Mouse (Mus musculus): ENCODE measurements around the gene Lrmda. TPM values are rescaled to one million over a fixed set of nuclear protein-coding genes. Genes with fewer than 3 reads are reported as not detected.
A peak's percentile ranks its signal among the peaks of the same experiment; 100 is the strongest.

Lrmda gene
- polyA plus RNA-seq, 1 experiment from 2014 or later, result 0.25 TPM

DNA sequence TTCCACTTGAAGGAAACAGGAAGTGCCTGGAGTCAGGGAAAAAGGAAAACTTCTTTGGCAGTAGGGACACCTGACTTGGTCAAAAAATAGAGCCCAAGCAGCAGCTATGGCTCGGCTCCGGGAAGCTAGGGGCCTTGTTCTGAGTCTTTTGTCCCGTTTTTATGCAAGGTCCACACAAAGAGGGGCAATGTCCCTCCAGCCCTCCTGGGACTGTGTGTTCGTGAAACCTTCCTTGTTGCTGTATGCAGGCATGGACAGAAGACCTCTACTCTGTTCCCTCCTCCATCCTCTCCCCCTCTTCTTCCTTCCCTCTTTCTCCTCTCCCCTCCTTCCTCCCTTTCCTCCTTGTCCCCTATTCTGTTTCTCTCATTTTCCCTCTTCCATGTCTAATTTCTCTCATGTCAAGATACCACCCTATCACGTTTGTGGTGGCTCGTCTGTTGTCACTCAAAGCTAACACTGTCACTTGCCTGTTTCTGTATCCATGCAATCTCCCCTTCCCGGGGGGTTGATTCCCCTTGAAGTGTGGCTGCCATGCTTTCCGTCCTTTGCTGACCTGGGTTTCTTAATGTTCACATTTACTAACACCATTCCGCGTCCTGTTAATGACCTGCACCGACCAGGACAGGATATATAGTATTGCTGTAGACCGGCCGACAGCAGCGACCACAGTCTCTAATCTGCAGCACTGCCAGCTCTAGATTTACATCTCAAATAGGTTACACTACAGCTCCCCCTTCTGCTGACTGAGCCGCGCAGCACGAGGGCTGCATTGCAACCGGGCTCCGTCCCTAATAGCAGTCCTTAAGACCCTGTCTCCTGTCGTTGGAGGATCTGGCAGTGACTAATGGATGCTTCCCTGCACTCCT lies 788.4 kb downstream of the Lrmda start:
- Histone ChIP-seq H3K27me3 (no peaks in the 10 kb centered on the region), H3K27ac (no peak overlapping the region), H3K4me2 (peak overlapping the region; percentile 34; the same call in 1 of the 2 replicates), H3K4me1 (replicated peaks) (no peaks in the 10 kb centered on the region), H3K9me3 (replicated peaks) (no peaks in the 10 kb centered on the region), H3K36me3 (no peaks in the 10 kb centered on the region), H3K9ac (no peak overlapping the region), H3K4me3 (replicated peaks) (no peak overlapping the region)
- ATAC-seq (ENCODE audit: low read depth), result no peak; the same call in 1 of the 2 replicates
- WGBS (ENCODE audit: insufficient replicate concordance), result 3% methylated on average over 20 of the region's 20 CpGs
- DNase-seq, result peak; percentile 3

DNA sequence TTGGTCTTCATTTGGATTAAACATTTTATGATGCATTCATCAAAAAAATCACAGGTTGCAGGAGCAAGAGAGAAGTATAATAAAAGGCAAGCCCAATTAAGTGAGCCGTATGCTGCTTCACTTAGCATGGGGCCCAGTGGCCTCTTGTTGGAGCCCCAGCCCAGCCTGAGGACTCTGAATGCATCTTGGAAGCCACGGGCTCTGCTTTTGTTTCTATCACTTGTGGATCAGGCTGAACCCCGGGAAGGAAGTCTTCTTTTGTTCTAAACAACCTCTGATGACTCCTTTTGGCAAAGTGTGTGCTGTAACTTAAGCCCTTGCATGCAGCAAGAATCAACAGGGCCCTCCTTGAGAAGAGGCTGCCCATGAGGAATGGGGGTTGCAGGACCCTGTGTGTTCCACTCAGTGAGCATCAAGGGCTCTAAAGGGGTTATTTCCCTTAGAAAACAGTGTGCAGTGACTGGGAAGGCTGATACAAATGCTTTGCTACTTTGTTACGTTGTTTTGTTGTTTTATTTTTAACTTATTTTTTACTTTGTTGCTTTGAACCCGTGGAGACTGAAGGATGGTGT lies 789.2 kb downstream of the Lrmda start:
- Histone ChIP-seq H3K9me3 (replicated peaks) (no peaks in the 10 kb centered on the region), H3K4me1 (replicated peaks) (0 out of 2 replicates have a peak, but pooled peaks cover 2% of the 10 kb centered on the region), H3K27ac (no peak overlapping the region), H3K27me3 (no peaks in the 10 kb centered on the region), H3K4me3 (replicated peaks) (no peak overlapping the region), H3K4me2 (no peak overlapping the region), H3K9ac (no peak overlapping the region), H3K36me3 (no peaks in the 10 kb centered on the region)
- DNase-seq (no peak), ATAC-seq (ENCODE audit: low read depth) (no peak)
- WGBS (ENCODE audit: insufficient replicate concordance), result 39% methylated on average over 5 of the region's 5 CpGs

DNA sequence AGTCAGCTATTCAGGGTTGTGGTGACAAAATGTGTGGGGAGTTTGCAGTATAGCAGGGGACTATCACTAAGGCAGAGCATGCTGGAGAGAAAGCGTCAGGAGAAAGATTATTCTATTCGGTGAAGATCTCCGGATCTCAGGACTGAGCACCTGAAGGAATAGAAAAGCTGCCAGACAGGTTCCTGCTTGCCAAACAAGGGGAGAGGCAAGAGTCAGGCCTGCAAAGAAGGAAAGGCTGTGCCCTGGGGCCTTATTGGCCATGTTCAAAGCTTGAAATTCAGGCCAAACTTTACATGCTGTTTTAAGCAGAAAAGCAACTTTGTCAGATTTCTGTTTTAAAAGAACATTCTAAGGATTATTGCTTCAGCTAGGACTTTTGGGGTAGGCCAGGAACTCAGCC lies 789.7 kb downstream of the Lrmda start:
- H3K27ac ChIP-seq, result no peak overlapping the region
- no peak for ATAC-seq (ENCODE audit: low read depth)
- 0 out of 2 replicates have a peak, but pooled peaks cover 2% of the 10 kb centered on the region for H3K4me1 ChIP-seq (replicated peaks)
- no peaks in the 10 kb centered on the region for H3K36me3 ChIP-seq
- no peaks in the 10 kb centered on the region for H3K9me3 ChIP-seq (replicated peaks)
- no peak overlapping the region for H3K4me2 ChIP-seq
- 67% methylated on average over 3 of the region's 3 CpGs for WGBS (ENCODE audit: insufficient replicate concordance)
- H3K4me3 ChIP-seq (replicated peaks), result no peak overlapping the region
- H3K27me3 ChIP-seq, result no peaks in the 10 kb centered on the region
- no peak overlapping the region for H3K9ac ChIP-seq
- no peak for DNase-seq

DNA sequence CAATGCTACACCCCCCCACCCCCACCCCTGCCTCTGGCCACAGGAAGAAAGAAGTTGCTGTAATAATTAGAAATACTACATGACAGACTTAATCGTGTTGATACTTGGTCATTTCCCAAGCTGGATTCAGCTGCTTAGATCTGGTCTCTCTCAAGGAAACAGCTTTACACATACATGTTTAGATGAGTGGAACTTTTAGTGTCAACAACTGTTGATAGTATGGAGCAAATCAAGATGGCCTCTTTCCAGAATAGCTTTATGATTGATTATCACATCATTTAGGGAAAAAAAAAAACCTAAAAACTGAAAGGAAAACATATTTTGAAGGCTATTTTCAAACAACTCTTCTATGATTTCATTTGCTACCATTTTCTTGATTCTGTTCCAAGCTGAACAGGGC lies 791.0 kb downstream of the Lrmda start:
- H3K4me1 ChIP-seq (replicated peaks), result 0 out of 2 replicates have a peak, but pooled peaks cover 2% of the 10 kb centered on the region
- no peaks in the 10 kb centered on the region for H3K9me3 ChIP-seq (replicated peaks)
- no peaks in the 10 kb centered on the region for H3K36me3 ChIP-seq
- H3K4me2 ChIP-seq, result no peak overlapping the region
- WGBS (ENCODE audit: insufficient replicate concordance), result 20% methylated on average over 1 of the region's 1 CpGs
- ATAC-seq (ENCODE audit: low read depth), result no peak
- no peaks in the 10 kb centered on the region for H3K27me3 ChIP-seq
- H3K9ac ChIP-seq, result no peak overlapping the region
- H3K4me3 ChIP-seq (replicated peaks), result no peak overlapping the region
- no peak for DNase-seq
- no peak overlapping the region for H3K27ac ChIP-seq

DNA sequence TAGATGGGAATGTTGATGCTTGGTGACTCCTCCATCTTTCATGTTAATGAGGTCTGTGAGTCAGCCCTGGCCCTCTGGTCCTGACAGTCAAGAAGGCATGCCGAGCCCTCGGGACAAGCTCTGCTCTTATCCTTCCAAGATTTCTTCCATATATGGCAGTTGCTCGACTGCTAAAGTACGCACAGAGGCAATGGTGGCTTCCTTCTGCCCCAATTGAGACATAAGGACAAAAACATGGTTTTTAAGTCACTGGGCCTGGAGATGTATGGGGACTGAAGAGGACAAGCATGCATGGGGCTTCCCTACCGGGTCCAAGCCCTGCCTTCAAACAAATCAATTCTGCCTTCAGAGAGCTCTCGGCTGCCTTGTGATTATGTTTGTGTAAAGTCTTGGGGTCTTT lies 793.3 kb downstream of the Lrmda start:
- ATAC-seq (ENCODE audit: low read depth), result no peak

DNA sequence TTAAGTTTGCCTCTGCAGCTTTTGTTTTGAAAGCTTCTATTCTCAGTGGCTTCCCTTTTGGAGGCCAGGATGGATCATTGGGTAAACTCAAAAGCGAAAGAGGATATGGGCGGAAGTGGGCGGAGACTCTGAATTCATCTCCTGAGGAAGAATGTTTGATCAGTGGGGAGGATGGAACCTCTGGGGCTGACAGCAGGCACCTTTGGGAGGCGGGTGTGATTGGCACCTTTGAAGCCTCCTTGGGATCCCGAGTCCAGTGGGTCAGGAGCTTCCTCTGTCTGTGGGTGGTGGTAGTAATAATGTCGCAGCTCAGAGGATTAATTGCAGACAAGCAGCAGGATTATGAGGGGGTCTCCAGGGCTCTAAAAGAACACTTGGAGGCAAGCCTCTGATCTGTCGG lies 793.9 kb downstream of the Lrmda start:
- H3K27ac ChIP-seq, result no peak overlapping the region
- no peak overlapping the region for H3K9ac ChIP-seq
- ATAC-seq (ENCODE audit: low read depth), result no peak
- H3K27me3 ChIP-seq, result no peaks in the 10 kb centered on the region
- no peaks in the 10 kb centered on the region for H3K9me3 ChIP-seq (replicated peaks)
- H3K36me3 ChIP-seq, result no peaks in the 10 kb centered on the region
- WGBS (ENCODE audit: insufficient replicate concordance), result 21% methylated on average over 7 of the region's 7 CpGs
- H3K4me3 ChIP-seq (replicated peaks), result no peak overlapping the region
- no peak overlapping the region for H3K4me2 ChIP-seq
- no peak for DNase-seq
- H3K4me1 ChIP-seq (replicated peaks), result 0 out of 2 replicates have a peak, but pooled peaks cover 2% of the 10 kb centered on the region

More for the DNA sequence above, 793.3 kb downstream of the Lrmda start:
- no peak overlapping the region for H3K4me3 ChIP-seq (replicated peaks)
- H3K36me3 ChIP-seq, result no peaks in the 10 kb centered on the region
- H3K4me2 ChIP-seq, result no peak overlapping the region
- H3K27me3 ChIP-seq, result no peaks in the 10 kb centered on the region
- 63% methylated on average over 6 of the region's 6 CpGs for whole genome bisulfite sequencing (ENCODE audit: insufficient replicate concordance)
- H3K4me1 ChIP-seq (replicated peaks), result 0 out of 2 replicates have a peak, but pooled peaks cover 2% of the 10 kb centered on the region
- H3K27ac ChIP-seq, result no peak overlapping the region
- H3K9me3 ChIP-seq (replicated peaks), result no peaks in the 10 kb centered on the region
- H3K9ac ChIP-seq, result no peak overlapping the region
- no peak for DNase-seq

DNA sequence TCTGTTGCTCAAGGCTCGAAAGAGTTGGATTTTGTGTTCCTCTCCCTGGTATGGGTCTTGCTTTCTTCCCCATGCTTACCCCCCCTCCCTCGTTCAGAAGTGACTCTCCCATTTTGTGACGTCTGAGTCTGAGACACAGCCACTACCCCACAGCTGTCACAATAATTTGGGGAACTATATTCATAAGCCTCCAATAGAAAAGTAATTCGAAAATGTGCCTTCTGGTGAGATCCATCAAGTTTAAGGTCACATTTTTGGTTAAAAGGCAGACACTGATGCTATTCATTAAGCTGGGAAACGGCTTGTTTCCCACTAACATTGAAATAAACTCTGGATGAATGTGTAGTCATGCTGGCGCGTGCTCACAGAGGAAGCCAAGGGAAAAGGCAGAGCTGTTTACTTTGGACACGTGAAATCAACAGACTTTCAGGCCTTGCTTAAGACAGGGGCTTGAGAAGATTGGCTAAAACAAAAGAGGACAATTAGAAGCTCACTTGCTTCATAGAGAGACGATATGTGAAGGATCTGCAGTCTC lies 795.4 kb downstream of the Lrmda start:
- no peak overlapping the region for H3K27ac ChIP-seq

DNA sequence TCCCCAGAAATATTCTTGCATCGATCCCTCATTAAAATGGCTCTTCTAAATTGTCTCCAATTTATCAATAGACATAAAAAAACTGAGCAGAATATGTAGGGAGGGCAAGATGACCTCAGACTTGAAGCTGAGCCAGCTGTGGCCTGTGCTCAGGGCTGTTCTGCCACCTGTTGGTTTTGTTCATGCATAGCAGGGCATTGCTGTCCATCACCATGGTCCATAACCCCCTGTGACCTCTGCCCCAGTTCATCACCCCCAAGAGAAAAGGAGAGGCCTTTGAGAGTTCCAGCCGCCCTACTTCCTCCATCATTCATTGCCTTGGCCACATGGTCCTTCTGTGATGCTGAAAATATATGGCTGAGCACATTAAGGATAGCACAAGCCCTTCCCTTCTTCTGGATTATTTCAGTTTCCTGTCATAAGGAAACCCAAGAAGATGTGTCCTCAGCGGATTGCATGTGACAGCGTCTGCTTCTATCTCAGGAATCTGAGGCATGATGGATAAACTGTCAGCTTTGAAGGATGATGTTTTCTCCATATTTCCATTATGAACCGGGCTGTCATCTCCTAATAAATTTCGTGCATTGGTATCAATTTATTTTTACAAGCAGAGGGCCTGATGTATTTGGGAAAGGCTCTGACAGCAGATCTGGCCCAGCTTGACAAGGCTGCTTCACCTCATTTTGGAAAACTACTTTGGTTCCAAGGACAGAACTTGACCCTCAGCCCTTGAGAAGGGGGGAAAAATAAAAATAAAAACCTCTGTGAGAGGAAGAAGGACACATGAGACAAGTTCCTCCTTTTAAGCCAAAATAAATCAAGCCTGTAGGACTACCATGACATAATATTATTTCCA lies 798.1 kb downstream of the Lrmda start:
- 56% methylated on average over 6 of the region's 6 CpGs for WGBS (ENCODE audit: insufficient replicate concordance)

More for the DNA sequence above, 795.4 kb downstream of the Lrmda start:
- Histone ChIP-seq H3K9ac (no peak overlapping the region), H3K36me3 (no peaks in the 10 kb centered on the region), H3K9me3 (replicated peaks) (no peaks in the 10 kb centered on the region), H3K4me2 (no peak overlapping the region), H3K4me1 (replicated peaks) (0 out of 2 replicates have a peak, but pooled peaks cover 2% of the 10 kb centered on the region), H3K4me3 (replicated peaks) (no peak overlapping the region), H3K27me3 (no peaks in the 10 kb centered on the region)
- ATAC-seq (ENCODE audit: low read depth) (no peak), DNase-seq (no peak)
- WGBS (ENCODE audit: insufficient replicate concordance), result 53% methylated on average over 9 of the region's 9 CpGs

DNA sequence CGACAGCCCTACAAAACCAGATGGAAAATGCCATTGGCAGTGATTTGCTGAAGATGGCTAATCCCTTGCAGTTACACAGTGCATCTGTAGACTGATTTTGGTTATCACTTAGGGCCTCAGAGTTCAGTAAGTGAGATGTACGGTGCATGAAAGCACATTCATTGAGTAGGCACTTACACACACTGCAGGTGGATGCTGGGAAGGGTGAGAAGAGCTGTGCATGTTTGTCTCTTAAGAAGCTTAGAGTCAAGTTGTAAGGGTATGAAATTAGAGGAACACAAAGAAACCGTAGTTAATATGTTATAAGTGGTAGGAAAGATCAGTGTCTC lies 798.7 kb downstream of the Lrmda start:
- H3K4me1 ChIP-seq (replicated peaks), result 0 out of 2 replicates have a peak, but pooled peaks cover 2% of the 10 kb centered on the region
- no peak overlapping the region for H3K9ac ChIP-seq
- H3K27me3 ChIP-seq, result no peaks in the 10 kb centered on the region
- ATAC-seq (ENCODE audit: low read depth), result no peak
- H3K27ac ChIP-seq, result no peak overlapping the region
- WGBS (ENCODE audit: insufficient replicate concordance), result 44% methylated on average over 3 of the region's 3 CpGs
- H3K9me3 ChIP-seq (replicated peaks), result no peaks in the 10 kb centered on the region
- no peak for DNase-seq
- H3K36me3 ChIP-seq, result no peaks in the 10 kb centered on the region
- no peak overlapping the region for H3K4me2 ChIP-seq
- no peak overlapping the region for H3K4me3 ChIP-seq (replicated peaks)

More for the DNA sequence above, 798.1 kb downstream of the Lrmda start:
- H3K27ac ChIP-seq, result no peak overlapping the region
- no peaks in the 10 kb centered on the region for H3K27me3 ChIP-seq
- H3K4me3 ChIP-seq (replicated peaks), result no peak overlapping the region
- DNase-seq (no peak), ATAC-seq (ENCODE audit: low read depth) (no peak)
- H3K9me3 ChIP-seq (replicated peaks), result no peaks in the 10 kb centered on the region
- H3K36me3 ChIP-seq, result no peaks in the 10 kb centered on the region
- H3K4me1 ChIP-seq (replicated peaks), result 0 out of 2 replicates have a peak, but pooled peaks cover 2% of the 10 kb centered on the region
- H3K4me2 ChIP-seq, result no peak overlapping the region
- no peak overlapping the region for H3K9ac ChIP-seq

DNA sequence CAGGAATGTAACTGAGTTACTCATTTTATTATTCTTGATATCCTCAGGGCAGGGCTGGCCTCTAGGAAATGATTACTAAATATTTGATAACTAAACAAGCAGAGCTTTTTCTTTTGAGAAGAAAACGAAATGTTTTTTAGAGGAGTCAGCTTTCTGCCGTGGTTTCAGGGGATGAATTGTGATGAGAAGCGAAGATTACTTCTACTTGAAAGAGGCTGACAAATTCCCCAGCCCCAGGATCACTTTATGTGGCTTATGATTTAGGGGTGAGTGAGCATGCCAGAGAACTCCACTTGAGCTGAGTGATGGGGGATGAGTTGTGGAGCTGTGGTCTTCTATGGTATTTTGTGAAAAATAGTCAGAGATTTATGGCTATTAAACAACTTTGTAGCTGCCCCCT lies 803.4 kb downstream of the Lrmda start:
- DNase-seq (no peak), ATAC-seq (ENCODE audit: low read depth) (no peak)

DNA sequence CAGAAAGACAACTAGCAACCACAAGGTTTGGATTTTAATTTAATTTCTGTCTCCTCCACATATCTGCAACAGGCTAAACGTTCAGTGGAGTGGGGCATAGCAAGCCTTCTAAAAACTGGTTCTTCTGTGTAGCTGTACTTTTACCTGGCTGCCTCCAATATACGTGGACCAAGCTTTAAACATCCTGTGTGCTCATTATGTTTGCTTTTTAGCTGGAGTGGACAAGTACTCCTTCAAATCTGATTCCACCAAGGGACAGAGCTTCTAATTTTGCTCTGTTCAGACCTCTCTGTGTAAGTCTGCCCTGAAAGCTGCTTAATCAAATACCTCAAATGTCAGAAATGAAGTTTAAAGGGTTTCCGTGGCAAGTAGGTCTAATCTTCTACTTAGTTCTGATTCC lies 807.3 kb downstream of the Lrmda start:
- H3K27ac ChIP-seq, result no peak overlapping the region
- DNase-seq, result no peak
- H3K27me3 ChIP-seq, result no peaks in the 10 kb centered on the region
- H3K4me1 ChIP-seq (replicated peaks), result no peaks in the 10 kb centered on the region
- no peaks in the 10 kb centered on the region for H3K36me3 ChIP-seq
- no peak overlapping the region for H3K4me2 ChIP-seq
- H3K9ac ChIP-seq, result no peak overlapping the region
- no peaks in the 10 kb centered on the region for H3K9me3 ChIP-seq (replicated peaks)
- 48% methylated on average over 3 of the region's 3 CpGs for WGBS (ENCODE audit: insufficient replicate concordance)
- ATAC-seq (ENCODE audit: low read depth), result no peak
- no peak overlapping the region for H3K4me3 ChIP-seq (replicated peaks)

More for the DNA sequence above, 803.4 kb downstream of the Lrmda start:
- H3K9ac ChIP-seq, result no peak overlapping the region
- no peak overlapping the region for H3K4me3 ChIP-seq (replicated peaks)
- H3K4me1 ChIP-seq (replicated peaks), result no peaks in the 10 kb centered on the region
- no peak overlapping the region for H3K27ac ChIP-seq
- H3K27me3 ChIP-seq, result no peaks in the 10 kb centered on the region
- no peaks in the 10 kb centered on the region for H3K36me3 ChIP-seq
- H3K9me3 ChIP-seq (replicated peaks), result no peaks in the 10 kb centered on the region
- 59% methylated on average over 3 of the region's 3 CpGs for WGBS (ENCODE audit: insufficient replicate concordance)
- no peak overlapping the region for H3K4me2 ChIP-seq
